Mouse (Mus musculus): ENCODE results near the gene Slc44a1. TPM values are rescaled to one million over a fixed set of nuclear protein-coding genes. Genes with fewer than 3 reads are reported as not detected.

Gene Slc44a1
- total RNA-seq, 2 experiments from 2014 or later = 109 to 114 TPM

- DNase-seq (ENCODE audit: extremely low spot score in 1 of 2, low spot score in 1 of 2) = no peak
Observed at GRCm38 (mm10) chr4:53462069-53462468, 21.9 kb downstream of the Slc44a1 start.

GRCm38 (mm10) chr4:53462505-53463251 is 22.5 kb downstream of the Slc44a1 start:
- no peak for DNase-seq (ENCODE audit: extremely low spot score in 1 of 2, low spot score in 1 of 2)

GRCm38 (mm10) chr4:53465887-53466286 is 25.7 kb downstream of the Slc44a1 start:
- DNase-seq (ENCODE audit: extremely low spot score in 1 of 2, low spot score in 1 of 2) = no peak

- DNase-seq (ENCODE audit: extremely low spot score in 1 of 2, low spot score in 1 of 2) = no peak
Observed at GRCm38 (mm10) chr4:53469007-53469406, 28.8 kb downstream of the Slc44a1 start.

GRCm38 (mm10) chr4:53474109-53474508 is 33.9 kb downstream of the Slc44a1 start:
- no peak for DNase-seq (ENCODE audit: extremely low spot score in 1 of 2, low spot score in 1 of 2)

GRCm38 (mm10) chr4:53475230-53475952 is 35.2 kb downstream of the Slc44a1 start:
- DNase-seq (ENCODE audit: extremely low spot score in 1 of 2, low spot score in 1 of 2) = no peak

GRCm38 (mm10) chr4:53478644-53479043 is 38.4 kb downstream of the Slc44a1 start:
- no peak for DNase-seq (ENCODE audit: extremely low spot score in 1 of 2, low spot score in 1 of 2)

- DNase-seq (ENCODE audit: extremely low spot score in 1 of 2, low spot score in 1 of 2) = no peak
Observed at GRCm38 (mm10) chr4:53487216-53488188, 47.3 kb downstream of the Slc44a1 start.

- no peak for DNase-seq (ENCODE audit: extremely low spot score in 1 of 2, low spot score in 1 of 2)
Observed at GRCm38 (mm10) chr4:53488803-53489202, 48.6 kb downstream of the Slc44a1 start.

GRCm38 (mm10) chr4:53490371-53490770 is 50.2 kb downstream of the Slc44a1 start:
- no peak for DNase-seq (ENCODE audit: extremely low spot score in 1 of 2, low spot score in 1 of 2)

GRCm38 (mm10) chr4:53491269-53491668 is 51.1 kb downstream of the Slc44a1 start:
- no peak for DNase-seq (ENCODE audit: extremely low spot score in 1 of 2, low spot score in 1 of 2)

- no peak for DNase-seq (ENCODE audit: extremely low spot score in 1 of 2, low spot score in 1 of 2)
Observed at GRCm38 (mm10) chr4:53495646-53496045, 55.4 kb downstream of the Slc44a1 start.

GRCm38 (mm10) chr4:53502764-53503163 is 62.6 kb downstream of the Slc44a1 start:
- DNase-seq (ENCODE audit: extremely low spot score in 1 of 2, low spot score in 1 of 2) = no peak

GRCm38 (mm10) chr4:53512131-53512916 is 72.1 kb downstream of the Slc44a1 start:
- DNase-seq (ENCODE audit: extremely low spot score in 1 of 2, low spot score in 1 of 2) = peak; percentile 42 to 54

GRCm38 (mm10) chr4:53513276-53514081 is 73.3 kb downstream of the Slc44a1 start:
- no peak for DNase-seq (ENCODE audit: extremely low spot score in 1 of 2, low spot score in 1 of 2)

GRCm38 (mm10) chr4:53516011-53516532 is 75.9 kb downstream of the Slc44a1 start:
- DNase-seq (ENCODE audit: extremely low spot score in 1 of 2, low spot score in 1 of 2) = peak in 1 of 2 experiments; percentile 38

GRCm38 (mm10) chr4:53519429-53519828 is 79.2 kb downstream of the Slc44a1 start:
- DNase-seq (ENCODE audit: extremely low spot score in 1 of 2, low spot score in 1 of 2) = no peak

- no peak for DNase-seq (ENCODE audit: extremely low spot score in 1 of 2, low spot score in 1 of 2)
Observed at GRCm38 (mm10) chr4:53521028-53521427, 80.8 kb downstream of the Slc44a1 start.

GRCm38 (mm10) chr4:53522655-53523054 is 82.4 kb downstream of the Slc44a1 start:
- no peak for DNase-seq (ENCODE audit: extremely low spot score in 1 of 2, low spot score in 1 of 2)
